Mouse (Mus musculus): ENCODE data around the gene Gpatch4. TPM values are rescaled to one million over a fixed set of nuclear protein-coding genes. Genes with fewer than 3 reads are reported as not detected.

Gpatch4 gene
- polyA plus RNA-seq, 1 experiment from 2014 or later, result 36.5 TPM

DNA sequence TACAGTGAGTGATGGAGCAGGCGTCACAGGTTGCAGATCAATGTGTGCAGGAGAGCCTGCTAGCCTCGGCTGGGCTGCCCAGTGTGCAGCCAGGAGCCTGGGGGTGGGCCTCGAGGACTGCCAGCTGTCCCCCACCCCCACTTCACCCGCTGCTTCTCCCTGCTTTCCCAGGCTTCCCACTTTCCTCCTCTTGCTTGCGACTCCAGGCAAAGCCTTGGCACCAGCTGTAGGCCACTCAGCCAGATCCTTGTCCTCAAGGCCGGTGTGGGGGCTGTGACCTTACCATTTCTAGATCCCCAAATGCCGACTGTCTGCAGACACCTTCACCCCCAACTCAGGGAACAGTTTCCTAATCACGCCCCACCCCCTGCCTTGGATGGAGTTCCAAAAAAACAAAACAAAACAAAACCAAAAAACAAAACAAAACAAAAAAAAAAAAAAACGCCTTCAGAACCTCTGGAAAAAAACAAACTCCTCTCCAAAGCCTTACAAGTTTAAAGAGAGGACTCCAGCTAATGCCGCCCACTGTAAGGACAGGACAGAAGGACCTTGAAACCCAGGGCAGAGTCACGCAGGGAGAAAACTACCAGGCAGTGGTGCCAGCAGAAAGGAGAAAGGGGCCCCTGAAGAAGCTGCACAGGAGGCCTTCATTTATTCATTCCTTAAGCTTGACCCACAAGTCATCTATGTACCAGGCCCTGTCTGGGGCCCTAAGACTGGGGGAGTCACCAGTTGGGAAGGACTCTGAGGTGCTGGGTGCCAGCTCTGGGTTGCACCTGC lies 41.9 kb upstream of the Gpatch4 start:
- Histone ChIP-seq H3K9ac (replicated peaks; ENCODE audit: low read depth, low read length) (no peak overlapping the region), H3K36me3 (ENCODE audit: control insufficient read depth, insufficient read depth, low read length) (no peaks in the 10 kb centered on the region), H3K4me3 (ENCODE audit: low read depth, low read length) (peak overlapping the region; percentile 36; the same call in 1 of the 2 replicates), H3K4me1 (ENCODE audit: control insufficient read depth, insufficient read depth, low read length) (peaks cover 25% of the 10 kb centered on the region), H3K9me3 (ENCODE audit: control insufficient read depth, low read length) (no peaks in the 10 kb centered on the region), H3K27me3 (ENCODE audit: control insufficient read depth, insufficient read depth, low read length) (peaks cover 61% of the 10 kb centered on the region), H3K27ac (ENCODE audit: low read depth, low read length) (no peak overlapping the region), H3K4me2 (ENCODE audit: low read depth, low read length) (peak overlapping the region; percentile 67; the same call in 1 of the 2 replicates)
- WGBS, result 22% methylated on average over 8 of the region's 11 CpGs
- ATAC-seq (ENCODE audit: low read depth), result no peak

GRCm38 (mm10) chr3:88002291-88002976 lies 40.5 kb upstream of the Gpatch4 start:
- 0 out of 2 replicates have a peak overlapping the region, but pooled peaks have one; percentile 6 for H3K4me2 ChIP-seq (ENCODE audit: low read depth, low read length)

GRCm38 (mm10) chr3:88005822-88006786 lies 36.8 kb upstream of the Gpatch4 start:
- WGBS, result 81% methylated on average over 18 of the region's 18 CpGs
- H3K36me3 ChIP-seq (ENCODE audit: control insufficient read depth, insufficient read depth, low read length), result no peaks in the 10 kb centered on the region

More at GRCm38 (mm10) chr3:88002291-88002976, 40.5 kb upstream of the Gpatch4 start:
- ATAC-seq (ENCODE audit: low read depth), result peak; percentile 39; the same call in 1 of the 2 replicates
- 4% methylated on average over 17 of the region's 17 CpGs for WGBS
- Histone ChIP-seq H3K36me3 (ENCODE audit: control insufficient read depth, insufficient read depth, low read length) (no peaks in the 10 kb centered on the region), H3K9ac (replicated peaks; ENCODE audit: low read depth, low read length) (no peak overlapping the region), H3K4me3 (ENCODE audit: low read depth, low read length) (no peak overlapping the region), H3K9me3 (ENCODE audit: control insufficient read depth, low read length) (no peaks in the 10 kb centered on the region), H3K27me3 (ENCODE audit: control insufficient read depth, insufficient read depth, low read length) (peaks cover 48% of the 10 kb centered on the region), H3K4me1 (ENCODE audit: control insufficient read depth, insufficient read depth, low read length) (peaks cover 16% of the 10 kb centered on the region), H3K27ac (ENCODE audit: low read depth, low read length) (no peak overlapping the region)

GRCm38 (mm10) chr3:88010634-88011265 lies 32.2 kb upstream of the Gpatch4 start:
- WGBS, result 10% methylated on average over 6 of the region's 6 CpGs
- no peaks in the 10 kb centered on the region for H3K9me3 ChIP-seq (ENCODE audit: control insufficient read depth, low read length)
- ATAC-seq (ENCODE audit: low read depth), result no peak
- H3K4me1 ChIP-seq (ENCODE audit: control insufficient read depth, insufficient read depth, low read length), result no peaks in the 10 kb centered on the region
- no peak overlapping the region for H3K9ac ChIP-seq (replicated peaks; ENCODE audit: low read depth, low read length)
- no peak overlapping the region for H3K4me3 ChIP-seq (ENCODE audit: low read depth, low read length)
- no peaks in the 10 kb centered on the region for H3K27me3 ChIP-seq (ENCODE audit: control insufficient read depth, insufficient read depth, low read length)
- H3K36me3 ChIP-seq (ENCODE audit: control insufficient read depth, insufficient read depth, low read length), result no peaks in the 10 kb centered on the region
- no peak overlapping the region for H3K27ac ChIP-seq (ENCODE audit: low read depth, low read length)
- no peak overlapping the region for H3K4me2 ChIP-seq (ENCODE audit: low read depth, low read length)

More at GRCm38 (mm10) chr3:88005822-88006786, 36.8 kb upstream of the Gpatch4 start:
- no peaks in the 10 kb centered on the region for H3K9me3 ChIP-seq (ENCODE audit: control insufficient read depth, low read length)
- H3K4me3 ChIP-seq (ENCODE audit: low read depth, low read length), result no peak overlapping the region
- no peak for ATAC-seq (ENCODE audit: low read depth)
- H3K4me2 ChIP-seq (ENCODE audit: low read depth, low read length), result no peak overlapping the region
- 0 out of 2 replicates have a peak, but pooled peaks cover 5% of the 10 kb centered on the region for H3K4me1 ChIP-seq (ENCODE audit: control insufficient read depth, insufficient read depth, low read length)
- peaks cover 16% of the 10 kb centered on the region for H3K27me3 ChIP-seq (ENCODE audit: control insufficient read depth, insufficient read depth, low read length)
- H3K9ac ChIP-seq (replicated peaks; ENCODE audit: low read depth, low read length), result no peak overlapping the region
- no peak overlapping the region for H3K27ac ChIP-seq (ENCODE audit: low read depth, low read length)

GRCm38 (mm10) chr3:88022322-88023191 lies 20.4 kb upstream of the Gpatch4 start:
- Histone ChIP-seq H3K27me3 (ENCODE audit: control insufficient read depth, insufficient read depth, low read length) (peaks cover 53% of the 10 kb centered on the region), H3K9ac (replicated peaks; ENCODE audit: low read depth, low read length) (peak overlapping the region; percentile 54), H3K27ac (ENCODE audit: low read depth, low read length) (no peak overlapping the region), H3K4me1 (ENCODE audit: control insufficient read depth, insufficient read depth, low read length) (peaks cover 7% of the 10 kb centered on the region; the same call in 1 of the 2 replicates), H3K4me2 (ENCODE audit: low read depth, low read length) (peak overlapping the region; percentile 93), H3K36me3 (ENCODE audit: control insufficient read depth, insufficient read depth, low read length) (no peaks in the 10 kb centered on the region), H3K9me3 (ENCODE audit: control insufficient read depth, low read length) (no peaks in the 10 kb centered on the region), H3K4me3 (ENCODE audit: low read depth, low read length) (peak overlapping the region; percentile 51)
- ATAC-seq (ENCODE audit: low read depth), result peak; percentile 84
- 1% methylated on average over 66 of the region's 66 CpGs for WGBS

GRCm38 (mm10) chr3:88023192-88024074 lies 19.5 kb upstream of the Gpatch4 start:
- H3K4me2 ChIP-seq (ENCODE audit: low read depth, low read length), result peak overlapping the region; percentile 93
- WGBS, result under 1% methylated on average over 81 of the region's 81 CpGs
- peaks cover 7% of the 10 kb centered on the region; the same call in 1 of the 2 replicates for H3K4me1 ChIP-seq (ENCODE audit: control insufficient read depth, insufficient read depth, low read length)
- peak overlapping the region; percentile 54 for H3K9ac ChIP-seq (replicated peaks; ENCODE audit: low read depth, low read length)
- H3K9me3 ChIP-seq (ENCODE audit: control insufficient read depth, low read length), result no peaks in the 10 kb centered on the region
- H3K4me3 ChIP-seq (ENCODE audit: low read depth, low read length), result peak overlapping the region; percentile 51
- ATAC-seq (ENCODE audit: low read depth), result peak; percentile 80
- no peak overlapping the region for H3K27ac ChIP-seq (ENCODE audit: low read depth, low read length)
- H3K36me3 ChIP-seq (ENCODE audit: control insufficient read depth, insufficient read depth, low read length), result no peaks in the 10 kb centered on the region
- H3K27me3 ChIP-seq (ENCODE audit: control insufficient read depth, insufficient read depth, low read length), result peaks cover 53% of the 10 kb centered on the region

DNA sequence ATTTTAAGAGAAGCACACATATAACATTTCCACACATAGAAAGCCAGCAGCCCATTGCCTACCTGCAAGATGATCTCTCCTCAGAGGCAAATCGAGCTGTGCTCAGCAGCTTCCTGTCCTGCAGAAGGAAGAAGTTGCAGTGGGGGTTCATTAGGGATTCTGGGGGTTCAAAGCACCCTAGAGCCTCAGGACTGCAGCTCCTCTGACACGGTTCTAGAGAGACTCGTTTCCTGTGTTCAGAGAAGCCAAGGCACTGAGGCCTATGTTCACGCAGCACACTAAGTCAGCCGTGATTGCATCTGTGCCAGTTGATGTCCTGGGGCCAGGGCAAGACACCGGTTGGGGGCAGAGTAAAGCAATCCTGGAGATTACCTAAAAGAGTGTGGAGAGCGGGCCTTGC lies 16.1 kb upstream of the Gpatch4 start:
- no peaks in the 10 kb centered on the region for H3K36me3 ChIP-seq (ENCODE audit: control insufficient read depth, insufficient read depth, low read length)
- peaks cover 41% of the 10 kb centered on the region for H3K27me3 ChIP-seq (ENCODE audit: control insufficient read depth, insufficient read depth, low read length)
- H3K4me2 ChIP-seq (ENCODE audit: low read depth, low read length), result no peak overlapping the region
- 63% methylated on average over 7 of the region's 7 CpGs for WGBS
- H3K4me1 ChIP-seq (ENCODE audit: control insufficient read depth, insufficient read depth, low read length), result peaks cover 7% of the 10 kb centered on the region; the same call in 1 of the 2 replicates
- H3K4me3 ChIP-seq (ENCODE audit: low read depth, low read length), result no peak overlapping the region
- no peaks in the 10 kb centered on the region for H3K9me3 ChIP-seq (ENCODE audit: control insufficient read depth, low read length)
- H3K27ac ChIP-seq (ENCODE audit: low read depth, low read length), result no peak overlapping the region
- ATAC-seq (ENCODE audit: low read depth), result no peak
- no peak overlapping the region for H3K9ac ChIP-seq (replicated peaks; ENCODE audit: low read depth, low read length)

Data from neural tube, embryonic 14.5 days (tissue).